Mouse (Mus musculus): ENCODE measurements around the gene Hmgcs2.

Hmgcs2 gene

GRCm38 (mm10) chr3:98280204-98280932, at the start of gene Hmgcs2:
Hmgcs2 (plus strand) TSS chr3:98280435.
- DNase-seq (ENCODE audit: low spot score), result no peak

- DNase-seq (ENCODE audit: low spot score), result no peak
Observed at GRCm38 (mm10) chr3:98233504-98233903, 46.7 kb upstream of the Hmgcs2 start.

GRCm38 (mm10) chr3:98236266-98236665, 44.0 kb upstream of the Hmgcs2 start:
- no peak for DNase-seq (ENCODE audit: low spot score)

- DNase-seq (ENCODE audit: low spot score), result no peak
Observed at GRCm38 (mm10) chr3:98237240-98237639, 43.0 kb upstream of the Hmgcs2 start.

- no peak for DNase-seq (ENCODE audit: low spot score)
Observed at GRCm38 (mm10) chr3:98238150-98238549, 42.1 kb upstream of the Hmgcs2 start.

- DNase-seq (ENCODE audit: low spot score), result no peak
Observed at GRCm38 (mm10) chr3:98242051-98242450, 38.2 kb upstream of the Hmgcs2 start.

GRCm38 (mm10) chr3:98242458-98243037, 37.7 kb upstream of the Hmgcs2 start:
- no peak for DNase-seq (ENCODE audit: low spot score)

GRCm38 (mm10) chr3:98245892-98246291, 34.3 kb upstream of the Hmgcs2 start:
- DNase-seq (ENCODE audit: low spot score), result no peak

- DNase-seq (ENCODE audit: low spot score), result no peak
Observed at GRCm38 (mm10) chr3:98246985-98247751, 33.1 kb upstream of the Hmgcs2 start.

GRCm38 (mm10) chr3:98249378-98249777, 30.9 kb upstream of the Hmgcs2 start:
- DNase-seq (ENCODE audit: low spot score), result no peak

GRCm38 (mm10) chr3:98249833-98250448, 30.3 kb upstream of the Hmgcs2 start:
- DNase-seq (ENCODE audit: low spot score), result no peak

GRCm38 (mm10) chr3:98254059-98254458, 26.2 kb upstream of the Hmgcs2 start:
- no peak for DNase-seq (ENCODE audit: low spot score)

- DNase-seq (ENCODE audit: low spot score), result no peak
Observed at GRCm38 (mm10) chr3:98254656-98255583, 25.3 kb upstream of the Hmgcs2 start.

- DNase-seq (ENCODE audit: low spot score), result no peak
Observed at GRCm38 (mm10) chr3:98258723-98259122, 21.5 kb upstream of the Hmgcs2 start.

GRCm38 (mm10) chr3:98259271-98259751, 20.9 kb upstream of the Hmgcs2 start:
- DNase-seq (ENCODE audit: low spot score), result peak; percentile 24

- DNase-seq (ENCODE audit: low spot score), result no peak
Observed at GRCm38 (mm10) chr3:98260534-98260933, 19.7 kb upstream of the Hmgcs2 start.

- no peak for DNase-seq (ENCODE audit: low spot score)
Observed at GRCm38 (mm10) chr3:98261415-98261814, 18.8 kb upstream of the Hmgcs2 start.

- no peak for DNase-seq (ENCODE audit: low spot score)
Observed at GRCm38 (mm10) chr3:98262133-98262532, 18.1 kb upstream of the Hmgcs2 start.

- no peak for DNase-seq (ENCODE audit: low spot score)
Observed at GRCm38 (mm10) chr3:98267249-98267651, 13.0 kb upstream of the Hmgcs2 start.

- DNase-seq (ENCODE audit: low spot score), result no peak
Observed at GRCm38 (mm10) chr3:98273623-98274398, 6.4 kb upstream of the Hmgcs2 start.

- no peak for DNase-seq (ENCODE audit: low spot score)
Observed at GRCm38 (mm10) chr3:98279682-98280081, 553 bp upstream of the Hmgcs2 start.
